Mouse (Mus musculus): ENCODE measurements at regions not wholly inside any gene's neighbourhood (a gene's known extent, or its start where the extent isn't known, plus 50 kb on each side); places are given as distances from the start of the nearest gene placed in this dataset.

GRCm38 (mm10) chr12:12820668-12821351 is 120.9 kb downstream of the Mycn start:
- DNase-seq, result no peak
- intact Hi-C loops (cut with DNase I), result no loop called here

- intact Hi-C loops (cut with DNase I), result loop anchor here (10.0 kb wide), 1 partner anchor 85 kb away; no protein-coding TSS in a partner anchor
- DNase-seq, result no peak
These were observed 122.0 kb downstream of the Mycn start for GRCm38 (mm10) chr12:12819746-12820145.

- intact Hi-C loops (cut with DNase I), result loop anchor here (10.0 kb wide), 1 partner anchor 90 kb away; no protein-coding TSS in a partner anchor
- no peak for DNase-seq
These were observed 127.0 kb downstream of the Mycn start for GRCm38 (mm10) chr12:12814693-12815092.

DNA sequence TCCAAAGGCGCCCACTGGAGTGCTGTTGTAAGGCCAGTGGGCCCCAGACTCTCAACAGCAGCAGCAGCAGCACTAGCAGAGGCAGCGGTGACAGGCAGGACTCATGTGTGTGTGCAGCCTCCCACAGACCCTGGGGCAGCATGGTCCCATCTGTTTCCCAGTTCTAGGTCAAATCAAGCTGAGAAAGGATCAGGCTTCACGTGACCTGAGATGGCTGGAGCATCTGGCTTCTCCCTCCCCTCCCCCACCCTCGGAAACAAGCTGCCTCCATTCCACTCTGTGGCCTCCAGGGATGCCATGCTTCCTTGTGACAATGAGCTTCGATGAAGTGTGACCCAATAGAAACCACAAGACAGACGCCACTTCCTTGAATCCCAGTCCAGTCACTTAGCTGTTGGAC is 128.8 kb downstream of the Mycn start:
- no peak for DNase-seq
- intact Hi-C loops (cut with DNase I), result loop anchor here (10.0 kb wide), 1 partner anchor 92 kb away; no protein-coding TSS in a partner anchor

- no peak for DNase-seq
- intact Hi-C loops (cut with DNase I), result loop anchor here (10.0 kb wide), 1 partner anchor 94 kb away; no protein-coding TSS in a partner anchor
These were observed 130.8 kb downstream of the Mycn start for GRCm38 (mm10) chr12:12810943-12811342.

DNA sequence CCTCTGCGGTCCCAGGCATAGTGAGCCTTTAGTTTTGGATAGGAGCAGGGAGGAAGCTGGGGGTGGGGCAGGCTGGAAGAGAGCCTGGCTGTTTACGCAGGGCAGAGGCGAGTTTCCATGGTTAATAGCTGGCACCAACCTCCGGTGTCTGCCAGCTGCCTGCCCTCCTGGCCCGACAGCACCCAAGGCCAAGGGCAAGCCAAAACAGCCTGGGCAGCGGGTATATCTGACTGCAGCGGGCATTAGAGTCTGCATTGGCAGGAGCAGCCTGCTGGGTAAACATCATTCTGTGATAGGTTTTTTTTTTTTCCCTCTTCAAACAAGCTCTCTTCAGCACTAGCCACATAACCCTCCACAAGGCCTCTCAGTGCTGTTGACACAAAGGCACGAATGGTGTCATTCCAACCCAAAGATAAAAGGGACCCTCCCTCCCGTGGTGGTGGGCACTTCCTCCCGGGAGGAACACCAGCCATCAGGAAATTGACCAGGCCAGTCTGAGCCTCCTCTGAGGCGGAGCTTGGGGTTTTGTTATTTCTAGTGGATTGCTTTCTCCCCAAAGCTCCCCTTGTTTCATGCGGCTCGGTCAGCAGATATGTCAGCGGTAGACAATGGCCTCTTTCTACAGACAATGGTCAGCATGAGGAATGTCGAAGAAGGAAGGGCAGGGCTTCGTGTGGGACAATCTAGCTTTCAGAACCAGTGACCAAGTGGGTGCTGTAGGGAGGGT is 131.4 kb downstream of the Mycn start:
- DNase-seq, result peak; percentile 86 to 87
- intact Hi-C loops (cut with DNase I), result loop anchor here (10.0 kb wide), 1 partner anchor 94 kb away; no protein-coding TSS in a partner anchor

- DNase-seq, result no peak
- intact Hi-C loops (cut with DNase I), result no loop called here
These were observed 133.6 kb downstream of the Mycn start for GRCm38 (mm10) chr12:12808120-12808519.

DNA sequence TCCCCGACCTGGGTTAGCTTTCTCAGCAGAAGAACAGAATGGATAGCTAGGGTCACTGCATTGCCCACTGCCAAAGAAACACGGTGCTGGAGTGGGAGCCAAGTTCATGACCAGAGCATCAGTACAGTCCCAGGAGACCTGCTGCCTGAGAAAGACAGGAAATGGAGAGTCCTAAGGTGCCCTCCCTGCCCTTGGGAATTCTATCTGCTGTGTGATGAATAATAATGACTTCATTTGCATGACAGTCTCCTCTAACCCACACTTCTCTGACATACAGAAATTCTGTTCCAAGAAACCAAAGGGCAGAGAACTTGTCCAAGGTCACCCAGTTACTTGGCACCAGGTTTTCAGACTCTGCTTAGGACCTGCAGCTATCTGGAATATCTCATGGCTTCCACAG is 138.1 kb downstream of the Mycn start:
- intact Hi-C loops (cut with DNase I), result no loop called here
- no peak for DNase-seq

DNA sequence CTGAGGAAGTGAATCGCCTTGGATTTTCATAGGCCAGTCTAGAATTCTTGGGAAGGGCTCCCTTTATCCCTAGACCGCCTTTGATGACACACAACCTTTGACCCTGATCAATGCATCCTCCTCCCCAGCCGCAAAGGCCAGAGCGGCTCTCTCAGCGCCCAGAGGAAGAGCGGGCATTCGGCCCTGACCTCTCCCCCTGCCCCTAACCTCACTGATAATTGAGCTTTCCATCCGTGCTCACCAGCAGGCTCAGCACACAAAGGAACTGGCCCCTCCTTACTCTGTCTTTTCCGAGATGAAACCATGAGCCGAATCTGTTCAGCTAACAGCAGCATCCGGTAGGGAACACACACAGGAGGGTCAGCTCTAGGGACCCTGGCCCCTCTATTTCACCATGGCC is 139.3 kb downstream of the Mycn start:
- DNase-seq, result no peak
- intact Hi-C loops (cut with DNase I), result no loop called here

GRCm38 (mm10) chr12:12801700-12802099 is 140.0 kb downstream of the Mycn start:
- intact Hi-C loops (cut with DNase I), result no loop called here
- DNase-seq, result no peak

DNA sequence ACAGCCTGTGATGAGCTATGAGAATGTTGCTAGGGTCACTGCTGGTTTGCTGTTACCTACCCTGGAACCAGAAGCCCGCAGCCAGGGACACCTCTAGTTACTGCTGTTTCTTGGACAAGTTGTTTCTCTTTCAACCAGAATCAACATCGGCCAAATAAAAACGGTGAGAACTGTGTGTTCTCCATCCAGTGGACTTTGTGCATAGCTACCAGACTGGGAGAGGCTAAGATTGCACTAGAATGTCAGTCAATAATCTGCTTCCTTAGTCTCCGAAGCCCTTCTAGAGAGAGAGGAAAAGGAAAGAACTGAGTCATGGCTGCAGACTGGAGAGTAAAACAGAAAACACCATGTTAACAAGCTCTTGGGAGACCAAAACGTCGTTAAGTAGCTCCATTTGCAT is 141.6 kb downstream of the Mycn start:
- DNase-seq, result no peak
- intact Hi-C loops (cut with DNase I), result no loop called here

GRCm38 (mm10) chr12:12789052-12789451 is 152.7 kb downstream of the Mycn start:
- no peak for DNase-seq
- intact Hi-C loops (cut with DNase I), result no loop called here

DNA sequence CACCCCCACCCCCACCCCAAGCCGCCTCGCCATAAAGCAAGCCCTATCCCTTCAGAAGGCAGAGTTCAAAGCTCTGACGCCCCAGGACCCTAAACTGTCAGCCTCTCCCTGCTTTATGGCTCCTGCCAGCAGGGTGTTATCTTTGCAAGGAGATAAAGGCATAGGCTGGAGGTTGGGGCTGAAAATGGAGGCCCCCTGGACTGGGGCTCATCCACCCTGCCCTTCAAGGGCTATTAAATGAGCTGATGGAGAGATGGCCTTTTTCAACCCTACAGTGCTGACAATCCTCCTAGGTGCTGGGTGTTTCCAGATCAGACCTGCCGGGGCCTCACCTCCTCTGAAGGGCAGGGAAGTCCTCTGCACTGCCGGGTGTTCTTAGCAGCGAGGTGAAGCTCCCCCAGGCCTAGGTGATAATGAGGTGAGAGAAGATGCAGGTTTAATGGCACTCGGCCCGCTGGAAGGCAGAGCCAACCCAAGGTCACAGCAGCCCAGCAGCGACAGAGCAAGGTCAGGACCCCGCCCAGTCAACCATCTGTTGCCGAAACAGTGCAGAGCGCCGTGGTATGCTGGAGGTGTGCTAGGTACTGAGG is 153.4 kb downstream of the Mycn start:
- intact Hi-C loops (cut with DNase I), result no loop called here
- no peak for DNase-seq

- DNase-seq, result no peak
- intact Hi-C loops (cut with DNase I), result no loop called here
These were observed 154.0 kb downstream of the Mycn start for GRCm38 (mm10) chr12:12787608-12788262.

DNA sequence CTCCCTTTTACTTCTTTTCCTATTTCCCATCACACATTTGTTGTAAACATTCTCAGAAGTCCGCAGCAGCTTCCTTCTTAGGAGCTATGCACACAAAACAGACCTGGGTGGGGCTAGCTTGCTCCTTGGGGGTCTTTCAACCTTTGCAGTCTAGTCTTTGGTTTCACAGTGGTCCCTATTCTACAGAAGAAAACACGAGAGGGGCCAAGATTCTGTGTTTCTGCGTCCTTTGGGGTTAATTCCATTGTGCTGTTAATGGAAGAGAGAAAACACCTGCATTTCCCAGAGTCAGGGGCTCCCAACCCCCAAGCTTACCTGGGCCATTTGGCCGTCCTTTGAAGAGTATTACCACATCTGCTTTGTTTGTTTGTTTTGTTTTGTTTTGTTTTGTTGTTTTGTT is 154.6 kb downstream of the Mycn start:
- intact Hi-C loops (cut with DNase I), result no loop called here
- no peak for DNase-seq

DNA sequence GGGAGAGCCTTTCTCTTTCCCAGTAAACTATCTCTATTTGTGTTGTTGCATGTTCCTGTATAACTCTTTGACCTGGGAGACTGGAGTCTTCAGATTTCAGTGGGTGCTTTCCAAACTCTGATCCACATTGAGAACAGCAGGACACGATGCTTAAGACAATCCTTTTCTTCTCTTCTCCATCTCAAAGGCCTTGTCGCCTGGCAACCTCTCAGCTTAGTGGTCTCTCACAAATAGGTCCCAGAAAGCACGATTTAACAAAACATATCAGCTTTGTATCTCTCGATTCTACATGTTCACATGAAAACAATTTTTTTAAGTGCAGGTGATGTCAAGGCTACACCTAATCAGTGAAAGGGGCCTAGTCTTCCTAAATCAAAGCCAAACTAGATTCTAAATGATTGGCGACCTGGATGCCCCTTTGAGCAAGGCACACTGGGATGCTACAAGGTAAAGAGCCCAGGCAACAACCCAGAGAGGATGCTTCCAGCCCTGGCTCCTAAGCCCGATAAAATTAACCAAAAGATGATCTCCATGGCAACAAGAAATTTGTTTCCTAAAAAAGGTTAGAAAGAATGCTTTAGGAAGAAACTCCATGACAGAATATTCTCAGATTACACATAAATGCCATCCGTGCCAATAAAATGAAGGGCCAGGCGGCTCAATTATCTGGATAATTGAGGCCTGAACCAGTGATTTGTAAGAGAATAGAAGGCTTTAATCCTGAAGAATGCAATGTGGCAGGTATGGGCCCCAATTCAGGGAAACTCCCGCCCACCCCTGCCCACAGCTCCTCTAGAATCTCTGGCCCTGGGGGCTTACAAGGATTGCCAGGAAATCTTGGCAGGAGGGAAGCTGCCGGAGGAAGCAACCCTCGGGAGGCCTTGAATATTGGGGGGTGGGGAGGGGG is 157.8 kb downstream of the Mycn start:
- intact Hi-C loops (cut with DNase I), result loop anchor here (5.0 kb wide), 2 partner anchors 153 to 433 kb away; no protein-coding TSS in a partner anchor
- no peak for DNase-seq

GRCm38 (mm10) chr12:12781526-12781925 is 160.2 kb downstream of the Mycn start:
- intact Hi-C loops (cut with DNase I), result loop anchor here (5.0 kb wide), 2 partner anchors 156 to 436 kb away; no protein-coding TSS in a partner anchor

GRCm38 (mm10) chr12:12778563-12779256 is 163.0 kb downstream of the Mycn start:
- no peak for DNase-seq
- intact Hi-C loops (cut with DNase I), result loop anchor here (10.0 kb wide), 1 partner anchor 354 kb away; no protein-coding TSS in a partner anchor

More at GRCm38 (mm10) chr12:12781526-12781925, 160.2 kb downstream of the Mycn start:
- no peak for DNase-seq

DNA sequence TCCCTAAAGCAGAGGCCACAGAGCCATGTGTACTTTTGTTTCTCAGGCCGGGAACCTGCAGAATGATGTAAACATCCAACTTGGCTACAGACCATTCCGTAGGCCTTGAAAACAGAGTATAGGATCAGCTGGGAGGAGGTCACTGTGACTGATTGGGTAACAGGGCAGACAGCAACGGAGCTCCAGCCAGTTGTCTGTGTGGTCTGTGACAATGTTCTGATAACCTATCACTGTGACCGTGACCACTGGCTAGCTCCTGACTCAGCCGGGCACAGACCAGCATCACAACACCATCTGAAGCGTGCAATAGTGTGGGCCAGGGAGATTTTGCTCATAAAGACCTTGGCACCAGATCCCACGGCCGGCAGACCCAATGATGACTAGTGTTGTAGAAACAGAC is 164.3 kb downstream of the Mycn start:
- intact Hi-C loops (cut with DNase I), result loop anchor here (10.0 kb wide), 1 partner anchor 353 kb away; no protein-coding TSS in a partner anchor
- no peak for DNase-seq

Data from heart, postnatal 10 days (tissue).